Mouse (Mus musculus) megakaryocyte, embryonic 14.5 days (primary cell): ENCODE data around the gene Gm20388.

Experiments used
- FLI1 ChIP-seq: IDR thresholded peaks from 2 replicates; pipeline ENCODE4 v1.6.1; 2012; ENCODE audit warnings: low read length, inconsistent platforms, mixed read lengths
- GATA1 ChIP-seq: IDR thresholded peaks from 3 replicates; pipeline ENCODE4 v1.6.1; 2012; ENCODE audit warnings: mixed read lengths, low read length, inconsistent platforms, borderline replicate concordance

GRCm38 (mm10) chr8:124271518-124271917 lies 4360.9 kb downstream of the Gm20388 start:
- TF ChIP-seq FLI1 (0 out of 2 replicates have a peak, but pooled peaks have one; percentile 37), GATA1 (peak; percentile 78; the same call in 1 of the 3 replicates)
